Mouse (Mus musculus) thymus, adult 2 months (tissue): ENCODE data around the gene Zfp36l2. TPM values are rescaled to one million over a fixed set of nuclear protein-coding genes. Genes with fewer than 3 reads are reported as not detected.
"Not testable (repeated sequence)": the region's sequence is repeated elsewhere in the genome, so short reads cannot be mapped to it uniquely, and the experiment has no call there.

Source experiments
- DNase-seq: peaks from one replicate; pipeline ENCODE4 v3.0.0; 2021
- H3K27ac ChIP-seq: fragments of 200-500 bp; 2 replicates; pipeline ENCODE4 v1.5.1; 2012; ENCODE audit warnings: low read length, control low read depth; ENCODE audit not compliant: control insufficient read depth, insufficient read depth
- H3K27me3 ChIP-seq: fragments of 200-500 bp; 2 replicates; pipeline ENCODE4 v1.6.1; 2012; ENCODE audit warnings: mild to moderate bottlenecking, low read length, moderate library complexity, mixed read lengths; ENCODE audit not compliant: control insufficient read depth, insufficient read depth
- H3K36me3 ChIP-seq: fragments of 200-500 bp; 2 replicates; pipeline ENCODE4 v1.6.1; 2012; ENCODE audit warnings: mild to moderate bottlenecking, low read length, moderate library complexity; ENCODE audit not compliant: control insufficient read depth, insufficient read depth
- H3K4me1 ChIP-seq: fragments of 200-500 bp; replicated peaks from 2 replicates; pipeline ENCODE4 v1.6.1; 2012; ENCODE audit warnings: low read length; ENCODE audit not compliant: control insufficient read depth, insufficient read depth
- H3K4me3 ChIP-seq: fragments of 200-500 bp; 2 replicates; pipeline ENCODE4 v1.5.1; 2012; ENCODE audit warnings: mild to moderate bottlenecking, low read length, control low read depth, moderate library complexity; ENCODE audit not compliant: control insufficient read depth, insufficient read depth
- CTCF ChIP-seq: fragments of 200-500 bp; IDR thresholded peaks from 2 replicates; pipeline ENCODE4 v1.5.1; 2012; ENCODE audit warnings: mild to moderate bottlenecking, control low read depth, low read length, moderate library complexity, borderline replicate concordance; ENCODE audit not compliant: control insufficient read depth, poor library complexity, insufficient read depth; ENCODE audit errors: extremely low read depth
- POLR2A ChIP-seq: fragments of 200-500 bp; IDR thresholded peaks from 2 replicates; pipeline ENCODE4 v1.6.1; 2012; ENCODE audit warnings: mild to moderate bottlenecking, low read length, control low read depth, moderate library complexity; ENCODE audit not compliant: control insufficient read depth, poor library complexity, insufficient read depth; ENCODE audit errors: extremely low read depth
- WGBS: fragments of 180-500 bp; shearing (Covaris S2); methylation state at CpG from one replicate; pipeline ENCODE4 v1.1.7; 2018; 5-methylcytosine and 5-hydroxymethylcytosine counted together
- polyA plus RNA-seq: library from polyadenylated mRNA; depleted of rRNA; stranded (reverse); fragments of >200 nt; gene quantifications from 2 replicates; pipeline ENCODE4 v1.2.3, GENCODE M21; 2012

Zfp36l2 gene
- polyA plus RNA-seq, 1 experiment, result 182 TPM

DNA sequence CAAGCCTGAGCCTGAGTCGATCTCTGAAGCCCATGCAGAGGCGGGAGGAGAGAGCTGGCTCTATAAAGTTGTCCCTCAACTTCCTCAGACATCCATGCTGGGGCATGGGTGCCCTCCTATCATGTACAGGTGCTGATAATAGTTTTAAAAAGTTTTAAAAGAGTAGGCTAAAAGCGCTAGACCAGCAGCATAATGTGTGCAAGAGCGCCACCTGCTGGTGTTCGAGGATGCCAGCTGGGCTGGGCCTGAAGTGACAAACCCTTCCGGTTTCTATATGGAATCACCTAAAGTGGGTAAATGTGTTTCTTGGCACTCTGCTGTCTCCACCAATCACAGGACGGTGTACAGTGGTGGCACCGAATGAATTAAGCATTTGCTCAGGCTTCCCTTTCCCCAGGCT lies 3.1 kb upstream of the Zfp36l2 start:
- WGBS, result 10% methylated on average over 8 of the region's 8 CpGs
- no peak overlapping the region for H3K27ac ChIP-seq
- TF ChIP-seq CTCF, result peak; percentile 91
- no peak for TF ChIP-seq POLR2A
- H3K27me3 ChIP-seq, result no peaks in the 10 kb centered on the region
- DNase-seq, result peak; percentile 90
- peaks cover 20% of the 10 kb centered on the region for H3K36me3 ChIP-seq
- no peak overlapping the region for H3K4me3 ChIP-seq
- peaks cover 32% of the 10 kb centered on the region for H3K4me1 ChIP-seq

DNA sequence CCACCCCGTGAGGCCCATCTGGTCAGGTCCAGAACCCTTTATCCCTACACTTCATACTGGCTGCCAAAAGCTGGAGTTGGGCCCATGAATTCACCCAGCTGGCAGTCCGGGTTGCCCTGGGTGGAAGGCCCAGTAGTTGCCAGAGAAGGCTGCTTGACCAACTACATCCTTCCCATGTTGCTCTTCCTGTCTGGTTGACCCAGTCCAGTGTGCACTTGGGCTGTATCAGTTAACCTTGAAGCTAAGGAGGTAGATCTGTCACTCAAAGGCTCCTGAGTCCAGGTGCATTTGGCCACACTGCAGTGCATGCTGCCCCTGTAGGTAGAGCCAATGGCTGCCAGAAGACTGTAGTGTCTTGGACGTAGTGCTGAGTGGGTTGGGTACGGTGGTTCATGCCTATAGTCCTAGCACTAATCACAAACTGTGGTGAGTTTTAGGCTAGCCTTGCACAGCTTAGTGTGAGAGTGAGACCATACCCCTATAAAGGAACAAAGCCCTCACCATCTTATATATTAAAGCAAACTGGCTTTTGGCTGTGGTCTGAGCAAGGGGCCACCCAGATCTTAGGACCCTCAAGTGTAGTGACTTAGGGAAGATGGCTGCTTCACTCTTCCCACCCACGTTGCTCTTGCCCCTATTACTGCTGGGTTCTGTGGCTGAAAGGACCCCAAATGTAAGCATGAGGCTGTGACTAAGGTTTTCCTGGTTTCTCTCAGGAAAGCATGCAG lies 1.5 kb upstream of the Zfp36l2 start:
- peak overlapping the region; percentile 98; the same call in 1 of the 2 replicates for H3K4me3 ChIP-seq
- peaks cover 25% of the 10 kb centered on the region for H3K4me1 ChIP-seq
- WGBS, result 64% methylated on average over 5 of the region's 5 CpGs
- peak overlapping the region; percentile 58; the same call in 1 of the 2 replicates for H3K27ac ChIP-seq
- no peaks in the 10 kb centered on the region for H3K27me3 ChIP-seq
- peaks cover 30% of the 10 kb centered on the region for H3K36me3 ChIP-seq
- TF ChIP-seq POLR2A (no peak), CTCF (no peak)
- DNase-seq, result no peak

DNA sequence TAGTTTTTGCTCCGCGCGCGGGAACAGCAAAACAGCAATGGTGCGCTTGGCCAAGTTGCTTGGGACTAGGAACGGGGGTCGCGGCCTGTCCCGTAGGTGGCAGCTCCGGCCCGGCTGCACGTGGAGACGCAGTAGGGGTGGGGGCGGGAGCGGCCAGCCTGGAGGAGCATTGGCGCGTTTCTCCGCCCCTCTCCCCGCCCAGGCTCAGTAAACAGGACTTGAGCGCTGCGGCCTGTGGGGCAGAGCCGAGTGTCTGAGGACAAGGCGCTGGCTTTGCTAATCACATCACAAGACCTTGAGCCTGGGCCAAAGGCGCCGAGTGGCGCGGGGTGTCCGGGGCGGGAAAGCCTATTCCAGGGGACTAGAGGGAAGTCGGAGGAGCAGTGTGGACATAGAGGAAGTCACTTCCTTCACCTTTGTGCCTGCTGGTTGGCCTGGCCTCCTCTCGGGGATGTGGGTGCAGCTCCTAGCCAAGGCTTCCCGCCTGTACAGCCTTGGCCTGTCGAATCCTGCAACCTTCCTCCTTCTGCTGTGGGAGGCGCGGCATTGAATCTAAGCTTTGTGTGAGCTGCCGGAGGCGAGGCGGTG lies 721 bp upstream of the Zfp36l2 start:
- Histone ChIP-seq H3K4me3 (peak overlapping the region; percentile 98), H3K36me3 (peaks cover 30% of the 10 kb centered on the region), H3K27ac (peak overlapping the region; percentile 58), H3K27me3 (no peaks in the 10 kb centered on the region), H3K4me1 (peaks cover 24% of the 10 kb centered on the region)
- DNase-seq, result peak; percentile 77
- TF ChIP-seq POLR2A (no peak), CTCF (peak; percentile 41; the same call in 1 of the 2 replicates)
- WGBS, result 3% methylated on average over 38 of the region's 38 CpGs

DNA sequence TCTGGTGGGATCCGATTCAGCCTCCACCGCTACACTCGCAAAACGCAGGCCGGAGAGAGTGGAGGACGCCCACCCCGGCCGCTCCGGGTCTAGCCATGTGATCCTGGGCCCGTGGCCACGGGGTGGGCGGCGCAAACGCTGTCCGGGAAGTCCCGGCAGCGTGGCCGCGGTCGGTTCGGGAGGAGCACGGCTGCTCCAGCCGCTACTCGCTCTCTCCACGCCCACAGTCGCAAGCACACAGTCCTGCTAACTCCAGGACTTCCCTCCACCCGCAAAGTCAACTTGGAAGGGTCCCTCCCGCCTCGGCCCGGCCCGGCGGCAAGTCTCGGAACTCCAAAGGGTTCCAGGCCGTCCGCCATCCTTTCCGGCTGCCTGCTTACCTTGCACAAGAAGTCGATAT lies 483 bp downstream of the Zfp36l2 start:
- peaks cover 23% of the 10 kb centered on the region for H3K36me3 ChIP-seq
- DNase-seq, result not testable (repeated sequence)
- WGBS, result 0% methylated on average over 15 of the region's 37 CpGs

DNA sequence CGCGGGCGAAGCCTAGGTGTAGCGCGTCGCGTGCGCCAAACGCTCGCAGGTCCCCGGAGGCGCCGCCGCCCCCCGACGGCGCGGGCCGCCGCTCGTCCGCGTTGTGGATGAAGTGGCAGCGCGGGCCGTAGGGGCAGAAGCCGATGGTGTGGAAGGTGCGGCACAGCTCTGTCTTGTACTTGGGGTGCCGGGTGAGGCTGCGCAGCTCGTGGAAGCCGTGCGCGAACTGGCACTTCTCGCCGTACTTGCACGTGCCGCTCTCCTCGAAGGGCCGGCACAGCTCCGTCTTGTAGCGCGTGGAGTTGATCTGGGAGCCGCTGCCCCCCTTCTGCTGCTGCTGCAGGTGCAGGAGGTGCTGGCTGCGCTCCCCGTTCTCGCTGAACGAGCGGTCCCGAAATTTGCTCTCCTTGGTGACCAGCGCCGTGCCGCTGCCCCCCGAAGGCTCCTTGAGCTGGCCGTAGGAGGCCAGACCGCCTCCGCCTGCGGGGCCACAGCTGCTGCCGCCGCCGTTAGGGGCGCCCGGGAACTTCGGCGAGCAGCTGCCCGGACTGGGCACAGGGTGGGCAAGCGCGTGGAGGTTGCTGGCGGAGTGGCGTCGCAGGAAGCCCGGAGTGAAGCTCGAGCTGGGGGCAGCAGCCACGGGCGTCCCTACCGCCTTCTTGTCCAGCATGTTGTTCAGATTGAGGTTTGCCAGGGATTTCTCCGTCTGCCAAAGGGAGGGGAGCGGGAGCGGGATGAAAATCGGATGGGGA lies 1.1 kb downstream of the Zfp36l2 start:
- Histone ChIP-seq H3K4me1 (peaks cover 37% of the 10 kb centered on the region), H3K27ac (peak overlapping the region; percentile 97), H3K36me3 (peaks cover 17% of the 10 kb centered on the region), H3K27me3 (no peaks in the 10 kb centered on the region), H3K4me3 (peak overlapping the region; percentile 91)
- 0% methylated on average over 80 of the region's 80 CpGs for WGBS
- TF ChIP-seq CTCF, result no peak
- TF ChIP-seq POLR2A, result 0 out of 2 replicates have a peak, but pooled peaks have one; percentile 30
- peak; percentile 68 for DNase-seq

More for the DNA sequence above, 483 bp downstream of the Zfp36l2 start:
- peaks cover 34% of the 10 kb centered on the region for H3K4me1 ChIP-seq
- peak overlapping the region; percentile 98 for H3K4me3 ChIP-seq
- peak overlapping the region; percentile 97 for H3K27ac ChIP-seq
- not testable (repeated sequence) for H3K27me3 ChIP-seq

DNA sequence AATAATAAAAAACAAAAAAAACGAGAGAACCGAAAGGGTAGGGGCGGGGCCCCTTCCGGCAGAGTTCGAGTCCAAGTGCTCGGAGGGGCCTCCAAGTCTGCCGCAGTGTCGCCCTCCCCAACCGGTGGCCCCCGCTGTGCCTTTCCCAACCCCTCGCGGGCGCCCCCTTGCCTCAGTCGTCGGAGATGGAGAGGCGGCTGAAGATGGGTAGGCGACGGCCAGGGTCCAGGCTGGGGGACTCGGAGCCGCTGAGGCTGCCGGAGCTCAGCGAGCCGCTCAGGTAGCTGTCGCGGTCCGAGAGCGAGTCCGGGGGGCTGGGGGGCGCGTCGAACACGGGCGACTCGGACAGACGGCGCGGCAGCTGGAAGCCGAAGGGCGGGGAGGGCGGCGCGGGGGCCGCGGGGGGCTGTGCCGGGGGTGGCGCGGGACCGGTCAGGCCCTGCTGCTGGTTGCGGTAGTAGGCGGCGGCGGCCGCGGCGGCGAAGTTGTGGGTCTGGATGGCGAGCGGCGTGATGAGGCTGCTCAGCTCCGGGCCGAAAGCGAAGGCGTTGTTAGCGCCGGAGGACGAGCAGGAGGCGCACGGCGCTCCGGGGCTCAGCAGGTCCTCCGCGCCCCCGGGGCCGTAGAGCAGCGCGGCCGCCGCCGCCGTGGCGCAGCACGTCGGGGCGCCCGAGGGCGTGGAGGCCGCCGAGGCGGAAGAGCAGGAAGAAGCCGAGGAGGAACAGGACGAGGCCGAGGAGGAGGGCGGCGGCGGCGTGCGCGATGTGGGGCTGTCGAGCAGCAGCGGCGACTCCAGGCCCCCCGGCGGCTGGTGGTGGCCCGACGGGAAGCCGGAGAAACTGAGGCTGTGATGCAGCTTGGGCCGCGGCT lies 1.9 kb downstream of the Zfp36l2 start:
- TF ChIP-seq POLR2A (peak; percentile 36; the same call in 1 of the 2 replicates), CTCF (peak; percentile 69; the same call in 1 of the 2 replicates)
- H3K36me3 ChIP-seq, result peaks cover 17% of the 10 kb centered on the region
- WGBS, result under 1% methylated on average over 107 of the region's 108 CpGs

More for the DNA sequence above, 1.9 kb downstream of the Zfp36l2 start:
- Histone ChIP-seq H3K4me1 (peaks cover 41% of the 10 kb centered on the region), H3K4me3 (peak overlapping the region; percentile 91), H3K27ac (peak overlapping the region; percentile 97), H3K27me3 (no peaks in the 10 kb centered on the region)
- DNase-seq, result peak; percentile 94
